In genomic region chr6:145515859-145516581, GRCm38 (mm10) we compare ENCODE assay signal across 9 mouse cellular contexts.
DNase-seq lines count a peak whose midpoint lies in the region; ATAC-seq lines count a peak whose summit lies in the region.
"Had no signal": no experiment of that assay in that cellular context is flagged by ENCODE, and none has a peak within 500 bp of the region (broad histone marks: within the 10 kb centered on the region; RNA-seq: fewer than 3 reads in every experiment).

No protein-coding gene starts in this region.

- no peaks in the 10 kb centered on the region for H3K9me3 ChIP-seq in intestine, embryonic 15.5 days

- no peaks in the 10 kb centered on the region for H3K36me3 ChIP-seq in intestine, embryonic 15.5 days
- H3K36me3 ChIP-seq: liver, embryonic 13.5 days had no signal

- no peak overlapping the region for H3K9ac ChIP-seq in intestine, embryonic 15.5 days
- H3K9ac ChIP-seq: liver, embryonic 13.5 days had no signal

- no peak overlapping the region for H3K4me3 ChIP-seq in intestine, embryonic 15.5 days (replicated peaks)
- H3K4me3 ChIP-seq: liver, embryonic 13.5 days had no signal

- peak; percentile 85 for ATAC-seq in intestine, embryonic 15.5 days
- ATAC-seq in megakaryocyte, adult 5-6 weeks (ENCODE audit: poor library complexity, severe bottlenecking): 0 out of 2 replicates have a peak, but pooled peaks have one; percentile 2
- ATAC-seq in CD4-positive, CD25-positive, alpha-beta regulatory T cell, adult 4 months: no peak

- H3K27me3 ChIP-seq in intestine, embryonic 15.5 days (replicated peaks): no peaks in the 10 kb centered on the region
- H3K27me3 ChIP-seq: liver, embryonic 13.5 days had no signal

- 42% methylated on average over 10 of the region's 10 CpGs for WGBS in intestine, embryonic 15.5 days

- intact Hi-C loops in left cerebral cortex, postnatal 36 days (cut with DNase I): no loop called here

- no peak overlapping the region for H3K27ac ChIP-seq in intestine, embryonic 15.5 days
- H3K27ac ChIP-seq: liver, embryonic 13.5 days had no signal

- no peak overlapping the region for H3K4me2 ChIP-seq in intestine, embryonic 15.5 days (replicated peaks)
- H3K4me2 ChIP-seq: liver, embryonic 13.5 days had no signal

- DNase-seq in NIH3T3 (ENCODE audit: low read depth): peak; percentile 56
- peak; percentile 69 for DNase-seq in embryo, embryonic 10.5 days (ENCODE audit: low spot score)
- no peak for DNase-seq in adrenal gland, postnatal 10 days
- no peak for DNase-seq in layer of hippocampus, adult 9-10 months (ENCODE audit: low spot score)
- DNase-seq in left cerebral cortex, postnatal 36 days (ENCODE audit: low spot score in 2 of 2): no peak
- DNase-seq: liver, embryonic 13.5 days had no signal

- H3K4me1 ChIP-seq in intestine, embryonic 15.5 days (replicated peaks): peaks cover 11% of the 10 kb centered on the region; the same call in 1 of the 2 replicates
- H3K4me1 ChIP-seq: liver, embryonic 13.5 days had no signal

Comparison
In these comparisons a context has a peak if more than half of its experiments do, and no peak if none do; other contexts are left out.
1. DNase-seq: peak in NIH3T3 (single experiment) and embryo, embryonic 10.5 days (single experiment); none in adrenal gland, postnatal 10 days (single experiment), layer of hippocampus, adult 9-10 months (single experiment) and left cerebral cortex, postnatal 36 days (0 of 2).